Mouse (Mus musculus): ENCODE measurements around the gene Spert.
A peak's percentile ranks its signal among the peaks of the same experiment; 100 is the strongest.

Gene Spert

GRCm38 (mm10) chr14:75592978-75593377 lies at the start of gene Spert:
Spert (minus strand) TSS chr14:75593116.
- no peak for DNase-seq (ENCODE audit: low spot score)

GRCm38 (mm10) chr14:75642080-75642479 lies 49.2 kb upstream of the Spert start, which contains the start of gene Erich6b:
Erich6b (plus strand) TSS chr14:75642259.
- DNase-seq (ENCODE audit: low spot score), result peak; percentile 20

GRCm38 (mm10) chr14:75641369-75641768 lies 48.5 kb upstream of the Spert start:
- DNase-seq (ENCODE audit: low spot score), result no peak

- no peak for DNase-seq (ENCODE audit: low spot score)
Observed at GRCm38 (mm10) chr14:75640846-75641245, 47.9 kb upstream of the Spert start.

GRCm38 (mm10) chr14:75637641-75638040 lies 44.7 kb upstream of the Spert start:
- no peak for DNase-seq (ENCODE audit: low spot score)

GRCm38 (mm10) chr14:75636107-75636506 lies 43.2 kb upstream of the Spert start:
- DNase-seq (ENCODE audit: low spot score), result no peak

- no peak for DNase-seq (ENCODE audit: low spot score)
Observed at GRCm38 (mm10) chr14:75635350-75635749, 42.4 kb upstream of the Spert start.

- DNase-seq (ENCODE audit: low spot score), result no peak
Observed at GRCm38 (mm10) chr14:75628870-75629269, 36.0 kb upstream of the Spert start.

- DNase-seq (ENCODE audit: low spot score), result no peak
Observed at GRCm38 (mm10) chr14:75622984-75623383, 30.1 kb upstream of the Spert start.

GRCm38 (mm10) chr14:75616375-75616774 lies 23.5 kb upstream of the Spert start:
- DNase-seq (ENCODE audit: low spot score), result no peak

GRCm38 (mm10) chr14:75609176-75609575 lies 16.3 kb upstream of the Spert start:
- no peak for DNase-seq (ENCODE audit: low spot score)

GRCm38 (mm10) chr14:75583870-75584269 lies 9.0 kb downstream of the Spert start:
- no peak for DNase-seq (ENCODE audit: low spot score)

GRCm38 (mm10) chr14:75579010-75579409 lies 13.9 kb downstream of the Spert start:
- DNase-seq (ENCODE audit: low spot score), result no peak

- DNase-seq (ENCODE audit: low spot score), result no peak
Observed at GRCm38 (mm10) chr14:75566303-75566702, 26.6 kb downstream of the Spert start.

- peak; percentile 43 for DNase-seq (ENCODE audit: low spot score)
Observed at GRCm38 (mm10) chr14:75565534-75566140, 27.3 kb downstream of the Spert start.

GRCm38 (mm10) chr14:75561577-75562331 lies 31.2 kb downstream of the Spert start:
- no peak for DNase-seq (ENCODE audit: low spot score)

GRCm38 (mm10) chr14:75541731-75542130 lies 51.2 kb downstream of the Spert start:
- no peak for DNase-seq (ENCODE audit: low spot score)

- no peak for DNase-seq (ENCODE audit: low spot score)
Observed at GRCm38 (mm10) chr14:75540996-75541350, 51.9 kb downstream of the Spert start.

- no peak for DNase-seq (ENCODE audit: low spot score)
Observed at GRCm38 (mm10) chr14:75540216-75540995, 52.5 kb downstream of the Spert start.

- no peak for DNase-seq (ENCODE audit: low spot score)
Observed at GRCm38 (mm10) chr14:75539205-75539604, 53.7 kb downstream of the Spert start.

All from testis, postnatal 14 days (tissue).